Mouse (Mus musculus) cerebellum, adult 2 months (tissue): ENCODE results near the gene Cdk16.

Experiments
- CTCF ChIP-seq: fragments of 200-500 bp; IDR thresholded peaks from 2 replicates; pipeline ENCODE4 v1.5.1; 2011; ENCODE audit warnings: low read depth, mild to moderate bottlenecking, control low read depth, low read length, moderate library complexity, borderline replicate concordance; ENCODE audit not compliant: insufficient read depth
- POLR2A ChIP-seq: fragments of 200-500 bp; IDR thresholded peaks from 2 replicates; pipeline ENCODE4 v1.6.1; 2011; ENCODE audit warnings: low read length, control low read depth, borderline replicate concordance; ENCODE audit not compliant: insufficient read depth

DNA sequence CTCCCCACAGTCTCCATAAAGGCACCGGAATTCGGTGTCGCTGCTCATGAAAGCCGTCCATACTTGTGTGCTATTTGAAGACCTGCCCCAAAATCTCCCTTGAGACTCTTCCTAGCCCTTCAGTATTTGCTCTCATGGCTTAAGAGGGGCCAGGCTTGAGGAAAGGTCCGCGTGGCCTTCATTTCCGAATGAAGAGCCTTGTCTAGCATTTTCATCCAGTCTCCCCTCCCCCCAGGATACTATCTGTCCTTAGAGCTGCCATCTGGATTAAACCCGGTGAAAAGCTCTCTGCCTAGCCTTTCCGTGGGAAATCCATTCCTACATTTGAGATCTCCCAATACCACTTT is 24.3 kb upstream of the Cdk16 start:
- TF ChIP-seq POLR2A (no peak), CTCF (no peak)
